Mouse (Mus musculus): ENCODE data around the gene Il5ra.

Il5ra gene

DNA sequence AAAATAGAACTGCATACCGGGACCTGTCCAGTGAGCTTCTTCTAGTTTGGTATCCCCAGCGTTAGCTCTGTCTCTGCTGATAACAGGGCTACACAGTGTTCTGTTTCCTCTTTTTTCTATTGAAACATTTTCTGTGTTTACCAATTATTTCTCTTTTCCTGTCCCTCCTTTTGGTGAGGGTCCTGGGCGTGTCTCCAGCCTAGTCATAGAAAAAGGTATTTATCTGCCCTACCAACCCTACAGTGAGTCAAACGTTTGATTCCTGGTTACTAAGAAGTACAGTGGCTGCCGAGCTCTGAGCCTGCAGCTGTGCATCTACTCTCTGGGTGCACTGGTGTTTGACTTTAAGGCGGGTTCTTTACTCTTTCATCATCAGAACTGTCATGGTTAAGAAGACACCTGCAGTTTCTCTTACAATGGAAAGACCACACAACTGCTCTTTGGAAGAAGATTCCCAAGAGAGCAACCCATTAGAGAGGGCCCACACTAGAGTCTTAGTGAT, at the start of gene Il5ra:
Gene Il5ra, minus strand, starts transcription at position 151 of the 502 bp plus-strand sequence.
- no peak for DNase-seq (ENCODE audit: low spot score)

DNA sequence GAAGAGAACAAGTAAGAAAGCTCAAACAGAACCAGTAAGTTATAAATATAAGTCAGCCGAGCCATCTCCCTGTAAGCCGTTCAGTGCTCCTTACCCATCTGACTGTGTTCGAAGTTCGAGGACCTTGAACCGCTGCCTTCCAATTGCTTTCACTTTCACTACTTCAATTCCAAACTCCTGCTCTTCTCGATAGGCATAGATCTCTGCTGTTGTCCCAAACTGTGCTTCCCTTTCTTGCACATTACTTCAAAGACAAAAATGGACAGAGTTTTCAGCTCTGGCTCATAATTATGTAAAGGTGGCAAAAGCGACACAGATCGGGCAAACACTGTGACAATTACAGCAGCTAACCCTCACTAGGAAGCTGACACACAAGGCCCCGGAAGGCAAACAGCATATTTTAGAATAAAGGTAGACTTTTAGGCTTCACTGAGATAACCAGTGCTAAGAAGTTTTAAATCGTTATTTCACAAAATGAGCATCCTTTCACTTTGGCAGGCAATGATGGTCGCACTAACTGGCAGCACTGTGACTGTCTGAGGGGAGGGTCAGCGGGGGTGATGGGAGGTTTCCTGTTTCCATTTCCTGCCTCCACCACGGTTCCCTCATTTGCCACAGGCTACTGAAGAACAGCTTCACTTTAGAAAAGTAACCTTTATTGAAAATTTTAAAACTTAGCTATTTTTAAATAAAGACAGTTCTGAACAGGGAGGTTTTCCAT, 45.4 kb upstream of the Il5ra start:
- no peak for DNase-seq (ENCODE audit: low spot score)

DNA sequence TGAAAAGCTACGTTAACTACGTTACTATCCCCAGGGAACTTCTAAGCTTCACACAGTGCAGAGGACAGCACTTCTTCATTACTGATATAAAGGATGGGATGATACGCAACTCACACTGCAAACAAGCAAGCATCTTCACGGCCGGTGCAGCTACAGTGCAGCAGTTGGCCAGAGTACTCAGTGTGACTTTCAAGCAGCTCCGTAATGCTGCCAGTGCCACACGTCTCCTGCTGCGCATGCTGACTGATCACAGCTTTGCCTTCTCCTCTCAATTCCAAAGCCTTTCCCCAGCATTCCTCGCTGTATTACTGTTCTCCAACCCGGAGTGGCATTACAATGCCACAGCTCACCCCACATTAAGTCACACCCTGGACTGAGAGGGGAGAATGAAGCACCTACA, 44.8 kb upstream of the Il5ra start:
- no peak for DNase-seq (ENCODE audit: low spot score)

DNA sequence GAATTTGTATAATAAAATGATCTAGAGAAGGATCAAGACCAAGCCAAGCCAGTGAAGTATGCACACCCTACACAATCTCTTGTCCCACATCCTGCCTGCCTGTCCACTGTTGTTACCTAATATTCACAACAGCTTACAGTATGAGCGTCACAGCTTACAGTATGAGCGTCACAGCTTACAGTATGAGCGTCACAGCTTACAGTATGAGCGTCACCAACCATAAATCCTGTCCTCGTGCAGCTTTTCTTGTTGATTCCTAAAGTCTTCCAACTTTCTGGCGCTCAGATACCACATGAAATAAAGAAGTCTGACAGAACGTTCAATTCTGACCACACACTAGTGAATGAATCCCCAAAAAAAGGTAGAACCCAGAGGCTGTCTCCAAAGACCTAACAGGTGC, 44.3 kb upstream of the Il5ra start:
- DNase-seq (ENCODE audit: low spot score), result no peak

DNA sequence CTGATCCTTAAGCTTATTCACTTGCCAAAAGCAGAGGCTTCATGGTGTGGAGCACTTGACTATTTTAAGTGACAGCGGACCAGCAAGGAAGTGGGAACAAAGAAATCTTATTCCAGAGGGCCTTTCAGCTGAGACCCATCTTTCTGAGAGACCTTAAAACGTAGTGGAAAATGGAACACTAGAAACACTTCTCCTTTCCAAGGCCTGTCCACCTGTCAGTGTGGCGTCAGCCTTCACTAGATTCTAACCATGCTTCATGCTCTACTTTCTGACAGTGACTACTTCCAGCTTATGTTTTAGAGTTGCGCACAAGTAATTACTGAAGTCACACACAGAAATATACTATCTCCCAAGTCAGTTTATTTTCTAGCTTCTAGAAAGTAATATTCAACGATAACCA, 43.6 kb upstream of the Il5ra start:
- no peak for DNase-seq (ENCODE audit: low spot score)

DNA sequence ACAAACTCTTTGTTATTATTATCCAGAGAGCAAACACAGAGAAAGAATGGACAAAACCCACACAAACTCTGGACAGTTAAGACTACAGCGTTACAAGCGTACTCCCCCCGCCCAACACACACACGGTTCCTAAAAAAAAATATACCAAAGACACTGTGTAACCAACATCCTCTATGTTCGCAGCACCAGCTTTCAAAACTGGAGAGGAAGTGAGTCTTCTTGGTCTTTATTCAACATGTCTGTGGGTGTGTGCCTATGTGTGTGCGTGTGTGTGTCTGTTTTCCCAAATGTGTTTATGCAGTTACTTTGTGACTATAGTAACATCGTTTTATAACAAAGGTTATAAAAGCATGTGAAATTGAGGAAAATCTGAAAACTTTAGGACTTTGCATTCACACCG, 42.6 kb upstream of the Il5ra start:
- no peak for DNase-seq (ENCODE audit: low spot score)

DNA sequence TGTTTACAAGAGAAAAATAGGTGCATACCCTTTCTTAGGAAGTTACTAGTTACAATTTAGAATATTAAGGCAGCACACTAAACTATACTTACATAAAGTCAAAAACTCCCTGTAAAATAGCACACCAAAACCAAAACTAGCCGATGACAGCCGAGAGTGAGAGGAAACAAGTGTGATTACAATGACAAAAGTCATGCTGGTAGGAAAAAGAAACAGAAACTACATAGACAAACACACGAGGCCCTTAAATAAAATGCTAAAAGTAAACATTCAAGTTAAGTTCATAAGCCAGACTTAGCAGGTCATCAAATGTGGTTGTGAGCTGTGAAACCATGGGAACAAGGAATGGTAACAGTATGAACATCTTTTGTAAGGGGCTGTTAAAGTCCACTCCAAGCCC, 38.3 kb upstream of the Il5ra start:
- DNase-seq (ENCODE audit: low spot score), result no peak

DNA sequence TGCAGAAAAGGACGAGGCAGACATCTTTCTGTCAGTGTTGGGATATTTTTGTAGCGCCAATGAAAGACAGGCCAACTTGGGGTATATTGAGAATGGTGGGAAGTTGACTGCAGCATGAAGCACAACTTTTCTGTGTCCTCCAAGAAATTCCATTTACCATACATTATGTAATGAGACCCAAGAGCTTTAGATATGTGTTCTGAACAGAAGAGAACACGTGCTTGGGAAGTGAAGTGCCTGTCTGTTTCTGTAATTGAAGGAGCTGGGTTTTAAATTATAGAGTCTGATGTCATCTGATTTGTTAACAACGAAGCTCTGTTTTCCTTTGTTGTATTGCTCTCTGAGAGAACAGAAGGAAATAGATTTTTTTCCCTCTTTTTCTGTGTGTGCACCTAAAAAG, 21.2 kb upstream of the Il5ra start:
- DNase-seq (ENCODE audit: low spot score), result no peak

DNA sequence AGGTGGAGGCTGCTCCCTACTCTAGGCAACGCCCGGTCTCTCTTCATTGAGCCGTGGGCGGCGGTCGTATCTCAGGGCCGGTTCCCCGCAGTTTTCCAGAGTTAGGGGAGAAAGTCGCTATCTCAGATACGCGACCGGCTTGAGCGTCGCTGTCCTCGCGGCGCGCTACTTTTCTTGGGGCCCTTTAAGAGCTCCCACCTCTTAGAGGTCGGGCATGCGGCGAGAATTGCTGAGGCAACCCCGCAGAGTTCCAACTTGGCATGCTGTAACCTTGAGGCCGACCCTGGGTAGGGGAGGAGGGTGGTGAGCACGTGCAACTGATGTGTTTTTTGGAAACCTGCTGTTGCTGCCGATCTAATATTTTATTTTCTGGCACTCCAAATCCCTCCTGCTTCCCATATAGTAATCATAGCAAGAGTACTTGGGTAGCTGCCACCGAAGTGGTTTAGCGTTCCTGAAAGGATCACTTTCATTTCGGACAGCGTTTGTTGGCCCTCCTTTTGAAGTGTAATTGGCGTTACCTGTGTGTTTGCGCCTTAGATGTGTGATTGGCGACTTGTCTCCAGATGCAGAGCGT, 20.5 kb upstream of the Il5ra start:
- DNase-seq (ENCODE audit: low spot score), result no peak

DNA sequence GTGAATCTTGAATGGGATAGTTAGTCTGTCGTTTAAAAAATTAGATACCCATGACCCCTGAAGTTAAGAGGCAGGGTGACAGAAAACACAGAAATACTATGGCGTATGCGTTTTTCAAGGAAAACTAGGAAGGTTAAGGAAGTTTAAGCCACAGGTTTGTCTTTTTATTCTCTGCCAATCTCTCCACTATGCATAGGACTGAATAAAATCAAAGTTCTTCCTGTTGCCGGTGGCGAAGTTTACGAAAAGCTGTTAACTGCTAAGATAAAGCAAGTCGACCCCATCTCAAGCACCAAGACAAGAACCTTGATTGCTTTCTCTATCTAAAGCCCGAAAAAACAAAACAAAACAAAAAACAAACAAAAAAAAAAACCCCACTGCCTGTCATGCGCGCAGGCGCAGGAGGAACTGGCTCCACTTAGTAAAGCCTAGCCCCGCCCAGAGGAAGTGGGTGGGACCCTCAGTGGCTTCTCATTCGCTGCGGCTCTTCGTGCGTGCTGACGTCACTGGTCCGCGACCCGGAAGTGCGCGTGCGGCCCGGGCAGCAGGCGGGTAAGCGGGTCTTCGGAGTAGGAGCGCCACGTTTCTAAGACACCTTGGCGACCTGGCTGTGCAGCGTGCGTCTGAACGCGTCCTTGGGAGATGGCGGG, 19.9 kb upstream of the Il5ra start, which contains the start of gene Trnt1:
Gene Trnt1, plus strand, starts transcription at position 481 of the 650 bp plus-strand sequence.
- peak; percentile 94 for DNase-seq (ENCODE audit: low spot score)

DNA sequence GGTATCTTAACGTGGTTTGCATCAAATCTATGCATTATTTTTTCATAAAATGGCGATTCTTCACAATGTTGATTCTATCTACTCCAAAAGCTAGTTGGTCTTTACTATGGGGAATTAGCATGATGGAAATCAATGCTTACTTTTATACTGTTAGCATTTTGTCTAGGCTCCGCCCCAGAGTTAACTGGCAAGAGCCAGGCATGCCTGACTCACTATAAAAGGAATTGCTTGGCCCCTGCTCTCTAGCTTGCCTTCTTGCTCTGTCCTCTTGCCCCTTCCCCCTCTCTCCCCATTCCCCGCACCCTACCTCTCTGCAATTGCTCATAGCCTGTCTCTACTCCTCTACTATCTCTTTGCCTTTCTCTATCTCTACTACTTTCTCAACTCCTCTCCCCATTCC, 17.9 kb upstream of the Il5ra start:
- no peak for DNase-seq (ENCODE audit: low spot score)

DNA sequence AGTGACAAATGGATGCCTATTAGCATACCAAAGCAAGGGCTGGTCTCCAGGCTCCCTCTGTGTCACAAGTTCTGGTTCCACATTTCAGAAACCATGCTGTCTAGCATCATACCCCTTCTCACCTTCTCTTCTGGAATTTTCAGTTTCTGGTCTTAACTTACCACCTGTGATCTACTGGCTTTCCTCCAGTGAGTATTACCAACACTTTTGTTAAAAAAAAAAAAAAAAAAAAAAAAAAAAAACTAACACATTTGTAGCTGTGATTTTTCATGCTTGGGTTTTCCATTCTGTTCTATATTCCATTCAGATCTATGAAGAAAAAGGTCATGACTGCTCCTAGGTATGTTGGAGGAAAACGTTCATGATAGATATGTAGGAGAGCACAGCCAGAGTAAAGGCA, 17.1 kb upstream of the Il5ra start:
- DNase-seq (ENCODE audit: low spot score), result no peak

DNA sequence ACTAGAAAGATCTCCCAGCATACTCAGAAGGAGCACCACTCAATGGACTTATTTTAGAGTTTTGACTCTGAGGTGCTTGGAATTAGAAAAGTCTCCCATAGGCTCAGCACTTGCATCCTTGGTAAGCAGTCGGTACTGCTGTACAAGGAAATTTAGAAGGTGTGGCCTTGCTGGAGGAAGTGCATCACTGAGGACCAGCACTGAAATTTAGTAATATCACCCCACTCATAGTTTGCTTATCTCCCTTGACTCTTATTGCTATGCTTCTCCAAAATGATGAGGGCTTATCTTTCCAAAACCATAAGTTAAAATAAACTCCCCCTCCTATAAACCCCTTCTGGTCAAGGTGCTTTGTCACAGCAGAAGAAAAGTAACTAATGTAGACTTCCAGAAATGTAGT, 12.6 kb upstream of the Il5ra start:
- no peak for DNase-seq (ENCODE audit: low spot score)

DNA sequence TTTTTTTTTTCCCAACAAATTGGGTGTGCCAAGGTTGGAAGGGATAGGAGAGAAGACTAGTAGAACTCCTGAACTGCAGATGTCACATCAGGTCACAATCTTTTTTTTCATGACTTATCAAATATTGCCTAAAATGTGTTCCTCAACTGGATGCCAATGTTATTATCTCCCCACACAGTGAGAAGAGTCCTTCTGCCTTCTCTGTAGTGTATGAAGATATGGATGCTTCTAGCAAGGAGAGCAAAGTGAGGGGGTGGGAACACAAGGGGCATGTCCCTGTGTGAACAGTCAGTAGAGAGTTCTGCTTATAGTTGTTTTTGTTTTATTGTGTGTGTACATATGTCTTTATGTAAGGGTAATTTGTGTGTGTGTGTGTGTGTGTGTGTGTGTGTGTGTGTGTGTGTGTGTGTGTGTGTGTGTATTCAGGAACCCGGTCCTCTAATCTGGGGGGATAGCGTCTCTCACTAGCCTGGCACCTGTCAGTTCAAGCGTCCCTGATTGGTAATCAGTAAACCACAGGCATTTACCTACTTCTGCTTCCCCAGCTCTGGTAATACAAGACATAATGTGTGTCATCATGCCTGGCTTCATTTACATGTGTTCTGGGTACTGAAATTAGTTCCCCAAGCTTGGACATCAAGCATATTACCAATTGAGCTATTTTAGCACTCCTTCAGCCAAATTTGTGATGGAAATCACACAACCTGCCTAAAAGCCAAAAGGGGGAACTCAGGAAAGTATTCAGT, 11.8 kb upstream of the Il5ra start:
- DNase-seq (ENCODE audit: low spot score), result no peak

DNA sequence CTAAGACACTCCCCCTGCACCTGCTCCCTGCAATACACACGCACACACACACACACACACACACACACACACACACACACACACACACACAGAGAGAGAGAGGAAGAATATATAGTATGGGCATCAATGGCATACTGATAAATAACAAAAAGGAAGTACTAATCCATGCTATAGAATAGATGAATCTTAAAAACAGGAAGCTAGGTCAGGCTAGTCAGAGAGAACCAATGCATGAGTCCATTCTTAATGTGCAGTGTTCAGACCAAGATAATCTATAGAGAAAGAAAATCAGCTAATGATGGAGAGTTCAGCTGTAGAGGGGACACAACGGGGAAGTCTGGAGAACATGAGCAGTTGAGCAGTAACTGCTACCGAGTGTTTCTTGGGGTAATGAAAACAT, 9.5 kb upstream of the Il5ra start:
- DNase-seq (ENCODE audit: low spot score), result no peak

DNA sequence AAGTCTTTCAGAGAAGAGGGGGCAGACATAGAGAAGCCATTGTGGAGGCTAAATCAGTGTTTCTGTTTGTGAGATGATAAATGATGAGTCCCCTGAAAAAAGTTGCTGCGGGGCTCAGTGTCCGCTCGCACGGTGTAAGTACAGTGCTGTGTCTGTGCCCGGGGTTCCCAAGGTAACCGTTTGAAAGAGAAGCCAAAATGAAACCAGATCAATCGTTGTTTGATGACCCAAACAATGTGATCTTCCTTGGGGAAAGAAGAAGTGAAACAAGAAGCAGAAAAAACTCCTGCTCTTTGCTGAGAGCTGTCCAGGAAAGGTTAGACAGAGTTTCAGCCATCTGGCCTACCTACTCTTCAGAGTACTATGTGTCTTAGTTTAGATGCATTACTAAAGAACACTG, 1.5 kb upstream of the Il5ra start:
- DNase-seq (ENCODE audit: low spot score), result no peak

DNA sequence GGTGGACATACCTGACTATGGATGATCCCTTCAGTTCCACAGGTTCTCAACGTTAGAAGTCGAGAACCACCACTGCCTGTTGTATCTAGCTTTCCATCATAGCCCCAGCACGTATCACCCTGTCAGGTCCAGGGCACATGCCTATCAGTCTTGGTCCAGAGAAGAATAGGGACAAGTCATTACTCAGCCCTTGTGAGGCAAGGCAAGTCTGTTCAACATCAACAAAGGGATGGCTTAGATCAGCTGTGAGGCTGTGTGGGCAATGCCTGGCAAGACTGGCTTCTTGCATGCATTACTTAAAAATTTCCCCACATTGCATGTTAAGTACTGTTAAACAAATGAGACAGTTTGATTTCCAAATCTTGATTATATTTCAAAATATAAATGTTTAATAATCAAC, 1.0 kb downstream of the Il5ra start:
- no peak for DNase-seq (ENCODE audit: low spot score)

DNA sequence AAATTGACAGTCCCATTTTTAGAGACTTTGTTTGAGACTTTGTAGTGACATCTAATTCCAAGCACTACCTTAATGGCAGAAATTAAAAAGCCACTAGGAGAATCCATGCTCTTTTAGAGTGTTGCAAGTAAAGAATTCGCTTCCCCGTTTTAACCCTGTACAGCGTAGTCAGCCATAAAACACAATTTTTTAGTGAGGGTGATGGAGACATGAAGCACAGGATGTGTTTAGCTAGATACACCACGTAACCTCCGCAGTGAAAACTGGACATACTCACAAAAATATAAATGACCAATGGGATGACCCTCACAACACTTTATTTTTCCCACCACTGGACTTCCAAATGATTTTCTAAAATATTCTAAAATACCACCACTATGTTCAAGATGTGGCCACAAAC, 1.6 kb downstream of the Il5ra start:
- DNase-seq (ENCODE audit: low spot score), result no peak

DNA sequence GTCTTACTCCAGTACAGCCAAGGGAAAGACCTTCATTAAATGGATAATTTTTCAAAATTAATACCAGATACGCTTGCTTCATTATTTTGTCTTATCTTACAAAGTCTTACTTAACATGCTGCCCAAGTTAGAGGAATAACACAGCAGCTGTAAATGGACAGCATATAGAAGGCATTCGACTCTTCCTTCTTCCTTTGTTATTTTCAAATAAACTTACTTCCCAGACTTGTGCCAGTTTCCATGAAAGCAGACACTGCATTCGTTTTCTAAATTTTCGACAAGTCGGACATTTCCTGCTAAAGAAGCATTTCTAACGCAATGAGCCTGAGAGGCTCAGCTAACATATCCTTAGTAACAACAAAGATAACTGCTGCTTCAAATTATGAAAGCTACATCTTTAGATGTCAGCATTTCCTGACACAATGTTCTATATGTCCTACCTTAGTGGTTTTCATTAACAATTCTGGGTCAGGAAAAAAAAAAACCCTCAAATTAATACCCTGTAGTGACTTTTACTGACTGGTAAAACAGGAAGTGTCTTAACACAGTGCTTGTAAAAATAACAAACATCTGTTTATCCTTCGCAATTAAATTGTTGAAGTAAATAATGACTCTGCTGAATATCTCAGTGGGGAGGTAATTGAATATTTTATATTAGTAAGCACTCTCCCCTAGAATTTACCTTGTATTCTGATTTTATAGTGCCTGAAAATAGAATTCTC, 3.0 kb downstream of the Il5ra start:
- no peak for DNase-seq (ENCODE audit: low spot score)

DNA sequence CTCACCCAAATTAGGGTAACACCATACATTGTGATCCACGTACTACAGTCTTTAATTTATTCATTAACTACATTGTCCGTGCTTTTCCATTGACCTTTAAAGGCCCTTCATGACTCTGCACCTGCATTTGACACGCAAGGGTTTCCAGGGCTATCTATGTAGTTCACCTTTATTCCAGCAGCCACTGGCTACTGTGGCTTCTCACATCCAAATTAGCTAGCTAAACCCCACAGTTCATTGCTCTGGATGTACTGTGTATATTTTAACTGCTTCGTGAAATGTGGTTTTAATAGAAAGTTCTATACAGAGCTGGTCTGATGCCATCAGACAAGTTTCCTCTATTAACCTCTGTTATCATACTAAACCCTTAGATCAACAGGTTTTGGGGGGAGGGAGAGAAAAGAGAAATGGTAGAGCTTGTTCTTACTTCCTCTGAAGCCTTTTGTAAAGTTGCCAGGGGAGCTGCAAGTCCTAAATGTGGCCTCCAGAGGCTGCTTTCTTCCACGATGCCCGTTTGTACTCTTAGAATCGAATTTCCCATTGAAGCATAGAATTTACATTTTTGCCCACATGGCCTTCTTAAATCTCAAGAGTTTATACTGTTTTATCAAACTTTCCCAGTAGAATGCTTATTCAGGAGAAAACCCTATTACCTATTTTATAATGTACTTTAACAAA, 5.1 kb downstream of the Il5ra start:
- DNase-seq (ENCODE audit: low spot score), result no peak

DNA sequence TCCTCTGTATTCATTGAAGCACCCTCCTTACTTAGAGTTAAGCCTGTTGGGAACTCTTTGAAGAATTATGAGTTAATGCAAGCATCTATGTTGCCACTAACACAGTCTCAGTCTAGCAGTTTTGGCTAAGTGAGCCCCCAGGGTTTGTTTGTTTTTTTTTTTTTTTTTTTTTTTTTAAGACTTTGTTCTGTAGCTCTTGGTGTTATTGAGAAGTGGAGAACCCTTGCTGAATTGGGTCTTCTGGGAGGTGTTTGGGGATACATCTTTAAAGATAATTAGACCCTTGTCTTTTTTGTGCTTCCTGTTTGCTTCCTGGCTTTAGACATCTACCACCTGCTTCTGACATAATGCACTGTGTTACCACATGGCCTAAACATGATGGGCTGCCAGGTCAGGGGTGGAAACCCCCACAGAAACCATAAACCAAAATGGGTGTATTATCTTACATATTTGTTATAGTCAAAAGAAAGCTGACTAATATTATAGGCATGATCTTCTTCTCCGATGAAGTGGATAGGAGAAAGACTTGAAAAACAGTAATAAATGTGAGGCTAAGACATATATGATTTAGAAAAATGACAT, 8.5 kb downstream of the Il5ra start:
- DNase-seq (ENCODE audit: low spot score), result no peak

All from ovary, postnatal 14 days (tissue).